Mouse (Mus musculus): ENCODE results near the gene Gemin2. TPM values are rescaled to one million over a fixed set of nuclear protein-coding genes. Genes with fewer than 3 reads are reported as not detected.
"Not testable (repeated sequence)": the region's sequence is repeated elsewhere in the genome, so short reads cannot be mapped to it uniquely, and the experiment has no call there.

Gene Gemin2
- polyA plus RNA-seq (2012; rRNA removed) (15.3 and 18.3 TPM in 2 replicates), polyA plus RNA-seq (2014; fragmentation: Nextera tagmentation; extraction: Ambion mirVana) (16.1 and 18.0 TPM in 2 replicates)

DNA sequence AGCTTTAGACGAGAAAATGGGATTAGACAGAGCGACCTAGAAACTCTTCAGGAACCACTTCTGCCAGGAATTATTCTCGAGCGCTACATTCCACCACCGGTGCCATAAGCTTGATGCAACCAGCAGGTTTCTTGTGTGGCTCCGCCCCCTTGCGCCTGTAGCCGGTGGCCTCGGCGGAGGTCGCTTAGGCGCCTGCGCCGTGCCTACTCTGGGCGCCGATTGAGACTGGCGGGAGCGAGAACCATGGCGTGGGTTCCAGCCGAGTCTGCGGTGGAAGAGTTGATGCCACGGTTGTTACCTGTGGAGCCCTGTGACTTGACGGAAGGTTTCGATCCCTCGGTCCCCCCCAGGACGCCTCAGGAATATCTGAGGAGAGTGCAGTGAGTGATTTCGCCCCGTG is at the start of gene Gemin2:
Gemin2 (plus strand) TSS at position 160 of the 400 bp plus-strand sequence.
- Histone ChIP-seq H3K4me1 (ENCODE audit: control insufficient read depth, insufficient read depth, low read length) (peaks cover 21% of the 10 kb centered on the region), H3K4me3 (replicated peaks; ENCODE audit: low read length) (peak within 1 kb of the TSS; percentile 87), H3K27ac (replicated peaks; ENCODE audit: low read depth, low read length) (peak within 1 kb of the TSS; percentile 39), H3K9me3 (ENCODE audit: control insufficient read depth, low read length) (no peaks in the 10 kb centered on the region), H3K36me3 (ENCODE audit: control insufficient read depth, insufficient read depth, low read length) (peaks cover 11% of the 10 kb centered on the region), H3K27me3 (ENCODE audit: control insufficient read depth, insufficient read depth, low read length) (no peaks in the 10 kb centered on the region), H3K4me2 (replicated peaks; ENCODE audit: low read depth, low read length, severe bottlenecking) (peak within 1 kb of the TSS; percentile 69), H3K9ac (ENCODE audit: low read depth, low read length, severe bottlenecking) (peak within 1 kb of the TSS; percentile 91)
- peak; percentile 95; the same call in 1 of the 2 replicates for TF ChIP-seq POLR2A (IDR thresholded peaks at IDR 0.05; ENCODE audit: borderline replicate concordance, extremely low read depth, insufficient read depth, insufficient read length)
- under 1% methylated on average over 28 of the region's 28 CpGs for WGBS
- DNase-seq (ENCODE audit: low spot score) (peak; percentile 95), ATAC-seq (ENCODE audit: low FRiP score, low read depth) (peak; percentile 72)

DNA sequence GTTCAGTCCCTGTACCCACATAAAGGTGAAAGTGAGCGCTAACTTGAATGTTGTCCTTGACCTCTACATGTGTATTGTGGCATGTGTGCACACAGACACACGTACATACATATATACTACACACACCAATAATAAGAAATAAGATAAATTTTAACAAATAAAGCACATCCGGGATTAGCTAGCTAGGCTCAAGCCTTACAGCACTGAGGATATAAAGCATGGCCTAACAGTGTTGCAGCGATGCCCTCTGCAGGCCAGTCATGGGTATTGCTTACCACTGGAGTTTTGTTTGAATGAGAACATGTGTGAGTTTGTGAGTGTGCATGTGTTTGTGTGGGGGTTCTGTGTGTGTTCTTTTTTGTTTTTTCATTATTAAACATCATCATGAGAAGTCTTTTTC is 48.6 kb upstream of the Gemin2 start:
- no peak overlapping the region for H3K27ac ChIP-seq (replicated peaks; ENCODE audit: low read depth, low read length)
- H3K27me3 ChIP-seq (ENCODE audit: control insufficient read depth, insufficient read depth, low read length), result no peaks in the 10 kb centered on the region
- peaks cover 74% of the 10 kb centered on the region for H3K36me3 ChIP-seq (ENCODE audit: control insufficient read depth, insufficient read depth, low read length)
- H3K4me1 ChIP-seq (ENCODE audit: control insufficient read depth, insufficient read depth, low read length), result no peaks in the 10 kb centered on the region
- no peak overlapping the region for H3K4me3 ChIP-seq (replicated peaks; ENCODE audit: low read length)
- no peak overlapping the region for H3K9ac ChIP-seq (ENCODE audit: low read depth, low read length, severe bottlenecking)
- TF ChIP-seq POLR2A (IDR thresholded peaks at IDR 0.05; ENCODE audit: borderline replicate concordance, extremely low read depth, insufficient read depth, insufficient read length), result no peak
- 75% methylated on average over 4 of the region's 4 CpGs for WGBS
- H3K9me3 ChIP-seq (ENCODE audit: control insufficient read depth, low read length), result no peaks in the 10 kb centered on the region
- DNase-seq (ENCODE audit: low spot score) (peak; percentile 28), ATAC-seq (ENCODE audit: low FRiP score, low read depth) (no peak)
- no peak overlapping the region for H3K4me2 ChIP-seq (replicated peaks; ENCODE audit: low read depth, low read length, severe bottlenecking)

DNA sequence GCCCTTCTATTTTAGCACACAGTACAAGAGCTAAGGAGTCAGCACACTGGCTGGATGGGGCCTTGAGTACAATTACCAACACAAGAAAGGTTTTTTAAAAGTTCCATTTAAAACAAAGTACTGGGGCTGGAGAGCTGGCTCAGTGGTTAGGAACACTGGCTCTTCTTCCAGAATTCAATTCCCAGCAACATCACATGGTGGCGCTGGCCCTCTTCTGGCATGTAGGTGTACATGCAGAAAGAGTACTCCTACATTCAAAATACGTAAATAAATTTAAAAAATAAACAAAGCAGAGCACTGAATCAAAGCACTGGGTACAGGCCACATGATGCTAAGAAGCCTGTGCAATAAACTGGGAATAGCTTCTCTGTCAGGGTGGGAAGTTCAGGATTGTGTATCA is 36.2 kb upstream of the Gemin2 start:
- no peak for TF ChIP-seq POLR2A (IDR thresholded peaks at IDR 0.05; ENCODE audit: borderline replicate concordance, extremely low read depth, insufficient read depth, insufficient read length)
- WGBS, result 78% methylated on average over 2 of the region's 2 CpGs
- Histone ChIP-seq H3K4me3 (replicated peaks; ENCODE audit: low read length) (no peak overlapping the region), H3K27me3 (ENCODE audit: control insufficient read depth, insufficient read depth, low read length) (no peaks in the 10 kb centered on the region), H3K9me3 (ENCODE audit: control insufficient read depth, low read length) (no peaks in the 10 kb centered on the region), H3K4me1 (ENCODE audit: control insufficient read depth, insufficient read depth, low read length) (no peaks in the 10 kb centered on the region), H3K9ac (ENCODE audit: low read depth, low read length, severe bottlenecking) (no peak overlapping the region), H3K27ac (replicated peaks; ENCODE audit: low read depth, low read length) (no peak overlapping the region), H3K4me2 (replicated peaks; ENCODE audit: low read depth, low read length, severe bottlenecking) (no peak overlapping the region), H3K36me3 (ENCODE audit: control insufficient read depth, insufficient read depth, low read length) (peaks cover 78% of the 10 kb centered on the region)
- ATAC-seq (ENCODE audit: low FRiP score, low read depth) (no peak), DNase-seq (ENCODE audit: low spot score) (no peak)

DNA sequence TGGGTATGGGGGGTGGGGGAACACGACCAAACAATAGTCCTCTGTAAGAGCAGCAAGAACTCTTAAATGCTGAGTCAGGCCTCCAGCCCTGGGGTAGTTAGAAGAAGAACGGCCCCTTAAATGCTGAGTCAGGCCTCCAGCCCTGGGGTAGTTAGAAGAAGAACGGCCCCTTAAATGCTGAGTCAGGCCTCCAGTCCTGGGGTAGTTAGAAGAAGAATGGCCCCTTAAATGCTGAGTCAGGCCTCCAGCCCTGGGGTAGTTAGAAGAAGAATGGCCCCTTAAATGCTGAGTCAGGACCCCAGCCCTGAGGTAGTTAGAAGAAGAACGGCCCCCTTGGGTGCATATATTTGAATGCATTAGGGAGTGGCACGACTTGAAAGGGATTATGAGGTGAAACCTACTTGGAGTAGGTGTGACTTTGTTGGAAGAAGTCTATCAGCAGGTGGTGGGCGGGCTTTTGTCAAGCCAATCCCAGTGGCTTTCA is 32.0 kb upstream of the Gemin2 start:
- WGBS, result 75% methylated on average over 6 of the region's 6 CpGs
- H3K4me1 ChIP-seq (ENCODE audit: control insufficient read depth, insufficient read depth, low read length); H3K4me3 ChIP-seq (replicated peaks; ENCODE audit: low read length); ATAC-seq (ENCODE audit: low FRiP score, low read depth); H3K4me2 ChIP-seq (replicated peaks; ENCODE audit: low read depth, low read length, severe bottlenecking); DNase-seq (ENCODE audit: low spot score); H3K9ac ChIP-seq (ENCODE audit: low read depth, low read length, severe bottlenecking); H3K9me3 ChIP-seq (ENCODE audit: control insufficient read depth, low read length); H3K27me3 ChIP-seq (ENCODE audit: control insufficient read depth, insufficient read depth, low read length); H3K27ac ChIP-seq (replicated peaks; ENCODE audit: low read depth, low read length): not testable (repeated sequence)
- peaks cover 89% of the 10 kb centered on the region for H3K36me3 ChIP-seq (ENCODE audit: control insufficient read depth, insufficient read depth, low read length)

DNA sequence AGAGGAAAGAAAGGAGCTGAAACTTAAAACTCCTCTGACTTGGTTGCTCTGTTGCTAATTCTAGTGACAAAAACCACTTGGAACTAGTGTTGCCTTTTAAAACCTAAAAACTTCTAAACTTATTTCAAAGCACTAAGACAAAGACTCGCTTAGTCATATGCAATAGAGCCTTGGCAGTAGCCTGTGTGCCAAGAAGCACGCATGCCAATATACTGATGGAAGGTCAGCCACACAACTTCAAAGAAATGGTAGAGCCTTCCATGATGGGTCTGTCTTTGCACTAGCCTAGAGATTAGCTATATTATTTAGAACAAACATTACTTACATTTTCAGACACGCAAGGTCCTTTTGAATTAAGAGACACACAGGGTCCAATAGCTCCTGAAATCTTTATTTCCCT is 27.4 kb upstream of the Gemin2 start:
- no peak for DNase-seq (ENCODE audit: low spot score)
- peaks cover 87% of the 10 kb centered on the region for H3K36me3 ChIP-seq (ENCODE audit: control insufficient read depth, insufficient read depth, low read length)
- no peaks in the 10 kb centered on the region for H3K4me1 ChIP-seq (ENCODE audit: control insufficient read depth, insufficient read depth, low read length)
- H3K4me3 ChIP-seq (replicated peaks; ENCODE audit: low read length), result no peak overlapping the region
- H3K27me3 ChIP-seq (ENCODE audit: control insufficient read depth, insufficient read depth, low read length), result no peaks in the 10 kb centered on the region
- H3K9ac ChIP-seq (ENCODE audit: low read depth, low read length, severe bottlenecking), result no peak overlapping the region
- ATAC-seq (ENCODE audit: low FRiP score, low read depth), result no peak
- H3K9me3 ChIP-seq (ENCODE audit: control insufficient read depth, low read length), result no peaks in the 10 kb centered on the region
- no peak overlapping the region for H3K4me2 ChIP-seq (replicated peaks; ENCODE audit: low read depth, low read length, severe bottlenecking)
- no peak for TF ChIP-seq POLR2A (IDR thresholded peaks at IDR 0.05; ENCODE audit: borderline replicate concordance, extremely low read depth, insufficient read depth, insufficient read length)
- no peak overlapping the region for H3K27ac ChIP-seq (replicated peaks; ENCODE audit: low read depth, low read length)
- WGBS, result 93% methylated on average over 3 of the region's 3 CpGs

DNA sequence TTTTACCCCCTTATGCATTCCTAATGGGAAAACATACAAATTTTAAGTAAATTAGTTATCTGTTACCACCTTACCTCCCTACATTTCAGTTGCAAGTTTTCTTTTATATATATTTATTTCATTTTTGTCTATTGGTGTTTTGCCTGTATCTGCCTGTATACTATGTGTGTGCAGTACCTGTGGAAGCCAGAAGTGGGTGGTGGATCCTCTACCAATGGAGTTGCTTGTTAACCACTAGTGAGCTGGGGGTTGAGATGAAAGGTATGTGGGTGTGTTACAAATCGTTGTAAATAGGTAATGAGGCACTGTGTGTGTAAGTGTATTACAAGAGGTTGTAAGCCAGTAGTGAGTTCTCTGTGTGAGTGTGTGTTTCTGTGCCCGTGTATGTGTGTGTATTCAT is 2.7 kb upstream of the Gemin2 start:
- no peaks in the 10 kb centered on the region for H3K27me3 ChIP-seq (ENCODE audit: control insufficient read depth, insufficient read depth, low read length)
- no peak for TF ChIP-seq POLR2A (IDR thresholded peaks at IDR 0.05; ENCODE audit: borderline replicate concordance, extremely low read depth, insufficient read depth, insufficient read length)
- no peak for ATAC-seq (ENCODE audit: low FRiP score, low read depth)
- peak overlapping the region; percentile 87 for H3K4me3 ChIP-seq (replicated peaks; ENCODE audit: low read length)
- no peaks in the 10 kb centered on the region for H3K9me3 ChIP-seq (ENCODE audit: control insufficient read depth, low read length)
- H3K9ac ChIP-seq (ENCODE audit: low read depth, low read length, severe bottlenecking), result peak overlapping the region; percentile 91; the same call in 1 of the 2 replicates
- H3K36me3 ChIP-seq (ENCODE audit: control insufficient read depth, insufficient read depth, low read length), result peaks cover 18% of the 10 kb centered on the region
- peaks cover 21% of the 10 kb centered on the region for H3K4me1 ChIP-seq (ENCODE audit: control insufficient read depth, insufficient read depth, low read length)
- peak; percentile 45 for DNase-seq (ENCODE audit: low spot score)
- 56% methylated on average over 2 of the region's 2 CpGs for WGBS
- no peak overlapping the region for H3K27ac ChIP-seq (replicated peaks; ENCODE audit: low read depth, low read length)
- peak overlapping the region; percentile 69 for H3K4me2 ChIP-seq (replicated peaks; ENCODE audit: low read depth, low read length, severe bottlenecking)
